Mouse (Mus musculus): ENCODE measurements around the gene Gtf2a2.

The Gtf2a2 gene

GRCm38 (mm10) chr9:70069961-70070435 lies 57.6 kb downstream of the Gtf2a2 start:
- no peak for DNase-seq

GRCm38 (mm10) chr9:70072387-70072786 lies 60.0 kb downstream of the Gtf2a2 start:
- DNase-seq: no peak

Measured in kidney, adult 18-20 months (tissue).